Mouse (Mus musculus): ENCODE results near the gene Syt1.

Gene Syt1

DNA sequence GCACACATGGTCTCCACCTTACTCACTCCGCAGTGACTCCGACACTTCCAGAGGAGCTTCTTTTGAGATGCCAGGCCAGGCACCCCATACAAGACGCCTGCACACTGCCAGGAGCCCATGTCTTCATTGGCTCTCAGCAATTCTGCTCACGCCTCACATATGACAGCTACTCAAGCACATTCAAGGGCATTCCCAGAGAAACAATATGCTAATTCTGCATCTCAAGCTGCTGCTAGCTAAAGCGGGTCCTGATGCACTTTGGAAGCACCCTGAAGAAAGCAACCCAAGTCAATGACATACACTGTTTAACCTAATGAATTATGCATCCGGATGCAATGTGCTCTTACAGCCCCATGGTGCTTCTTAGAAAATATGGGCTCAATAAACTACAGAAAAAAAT is 247.1 kb downstream of the Syt1 start:
- in situ Hi-C loops (cut with MboI, MseI): no loop called here

DNA sequence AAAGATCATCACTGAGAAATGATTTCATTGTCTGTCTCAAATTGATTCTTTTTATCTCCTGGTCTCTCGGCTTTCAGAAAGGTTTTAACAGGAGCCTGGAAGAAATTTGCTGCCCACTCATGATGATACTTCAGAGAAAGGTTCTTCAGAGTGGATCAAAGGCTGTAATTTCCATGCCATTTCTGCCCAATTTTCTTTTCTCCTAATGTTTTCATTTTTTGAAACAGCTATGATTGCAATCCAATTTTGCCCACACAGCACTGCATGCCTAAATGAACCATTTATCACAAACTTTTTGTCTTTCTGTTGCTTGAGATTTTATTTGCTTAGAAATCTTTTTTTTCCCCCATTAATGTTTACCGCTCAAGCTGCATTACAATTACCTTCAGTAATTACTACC is 257.5 kb downstream of the Syt1 start:
- in situ Hi-C loops (cut with MboI, MseI): no loop called here

DNA sequence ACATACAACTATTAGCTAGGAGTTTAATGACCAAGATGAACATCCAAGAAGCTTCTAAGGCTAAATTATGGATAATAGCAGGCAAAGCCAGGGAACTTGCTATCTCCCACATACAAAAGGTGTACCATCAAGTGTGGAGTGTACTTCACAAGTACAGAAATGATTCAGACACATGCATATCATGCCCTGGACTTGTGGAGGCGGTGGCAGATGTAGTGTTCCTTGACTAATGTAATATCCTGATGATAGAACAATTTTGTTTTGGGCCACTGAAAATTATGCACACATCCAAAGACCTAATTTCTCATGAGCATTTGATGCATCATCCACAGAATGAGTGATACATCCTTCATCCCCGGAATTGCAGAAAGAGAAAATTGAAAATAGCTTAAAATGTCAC is 267.0 kb downstream of the Syt1 start:
- in situ Hi-C loops (cut with MboI, MseI): no loop called here

- in situ Hi-C loops (cut with MboI, MseI): loop anchor here (5.0 kb wide), 1 partner anchor 67 kb away; no protein-coding TSS in a partner anchor
Measured at GRCm38 (mm10) chr10:108733982-108734381, 276.8 kb downstream of the Syt1 start.

DNA sequence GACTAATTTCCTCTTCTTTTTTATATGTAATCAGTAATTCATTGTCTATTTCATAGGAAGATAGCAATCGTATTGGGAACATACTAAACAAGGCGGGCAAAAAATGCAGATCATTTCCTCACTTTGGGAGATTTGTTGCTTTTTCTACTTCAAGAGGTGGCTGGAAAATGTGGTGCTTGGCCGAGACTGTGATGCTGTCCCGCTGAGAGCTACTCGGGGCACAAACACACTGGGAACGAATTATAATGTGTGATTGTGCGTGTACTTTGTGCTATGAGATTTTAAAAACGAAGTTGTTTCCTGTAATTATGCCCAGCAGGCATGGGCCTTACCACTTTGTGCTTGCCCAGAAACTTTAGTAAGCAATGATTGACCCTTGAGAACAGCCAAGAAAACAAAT is 281.8 kb downstream of the Syt1 start:
- in situ Hi-C loops (cut with MboI, MseI): loop anchor here (10.0 kb wide), 1 partner anchor 944 kb away; no protein-coding TSS in a partner anchor

GRCm38 (mm10) chr10:108726391-108726790 is 284.4 kb downstream of the Syt1 start:
- in situ Hi-C loops (cut with MboI, MseI): loop anchor here (10.0 kb wide), 1 partner anchor 942 kb away; no protein-coding TSS in a partner anchor

GRCm38 (mm10) chr10:108724878-108725277 is 285.9 kb downstream of the Syt1 start:
- in situ Hi-C loops (cut with MboI, MseI): loop anchor here (10.0 kb wide), 1 partner anchor 940 kb away; no protein-coding TSS in a partner anchor

- in situ Hi-C loops (cut with MboI, MseI): no loop called here
Measured at GRCm38 (mm10) chr10:108710514-108710913, 300.3 kb downstream of the Syt1 start.

GRCm38 (mm10) chr10:108705658-108706057 is 305.1 kb downstream of the Syt1 start:
- in situ Hi-C loops (cut with MboI, MseI): no loop called here

- in situ Hi-C loops (cut with MboI, MseI): no loop called here
Measured at GRCm38 (mm10) chr10:108701361-108702128, 309.2 kb downstream of the Syt1 start.

- in situ Hi-C loops (cut with MboI, MseI): no loop called here
Measured at GRCm38 (mm10) chr10:108699946-108700345, 310.8 kb downstream of the Syt1 start, which contains the start of gene Gm5136. Gene Gm5136, minus strand, starts transcription at chr10:108700160.

- in situ Hi-C loops (cut with MboI, MseI): no loop called here
Measured at GRCm38 (mm10) chr10:108697062-108697461, 313.7 kb downstream of the Syt1 start.

DNA sequence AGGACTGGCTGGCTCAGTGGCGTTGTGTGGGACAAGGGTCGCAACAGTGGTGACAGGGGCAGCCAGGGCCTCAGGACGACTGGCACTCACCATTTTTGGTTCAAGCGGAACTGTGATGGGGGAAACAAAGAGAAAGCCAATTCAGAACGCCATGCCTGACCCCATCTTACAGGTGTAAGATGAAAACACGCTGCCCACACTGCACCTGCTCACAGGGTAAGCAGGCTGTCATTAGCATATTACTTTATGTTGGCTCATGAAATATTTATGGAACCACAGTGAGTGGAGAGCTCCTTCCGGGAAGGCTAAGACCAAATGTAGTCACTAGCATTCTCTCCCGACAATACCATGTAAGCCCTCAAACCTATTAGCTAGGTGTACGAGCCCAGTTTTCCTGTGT is 319.8 kb downstream of the Syt1 start:
- in situ Hi-C loops (cut with MboI, MseI): no loop called here

- in situ Hi-C loops (cut with MboI, MseI): no loop called here
Measured at GRCm38 (mm10) chr10:108686696-108687095, 324.1 kb downstream of the Syt1 start.

DNA sequence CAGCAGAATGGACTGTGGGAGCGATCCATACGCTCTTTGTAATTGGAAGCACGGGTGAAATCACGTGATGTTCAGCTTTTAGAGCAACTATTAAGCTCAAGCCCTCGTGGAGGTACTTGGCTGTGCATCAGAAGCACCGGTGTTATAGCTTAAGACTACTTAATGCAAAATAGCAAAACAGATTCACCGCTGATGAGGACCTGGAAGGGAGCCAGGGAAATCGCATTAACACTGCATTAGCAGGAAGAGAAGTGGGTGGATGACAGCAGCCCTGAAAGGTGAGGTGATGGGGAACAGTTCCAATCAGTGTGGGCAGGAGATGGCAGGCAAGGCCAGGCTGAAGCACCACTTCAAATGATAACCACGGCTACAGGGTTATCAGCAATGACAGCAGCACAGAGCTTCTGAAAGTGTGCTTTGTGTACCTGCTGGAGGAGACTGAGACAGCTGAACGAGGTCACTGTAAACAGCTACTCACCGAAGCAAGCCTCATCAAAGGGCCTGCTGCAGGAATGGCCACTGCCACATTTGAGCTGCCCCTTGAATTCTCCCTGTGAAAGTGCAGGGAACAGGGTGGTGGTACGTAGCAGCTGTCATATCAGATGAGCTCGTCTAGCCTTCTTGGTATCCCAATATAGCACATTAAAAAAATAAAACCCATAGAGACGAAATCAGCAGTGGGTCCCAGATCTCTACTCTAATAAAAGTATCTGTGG is 330.9 kb downstream of the Syt1 start:
- in situ Hi-C loops (cut with MboI, MseI): loop anchor here (10.0 kb wide), 1 partner anchor 1785 kb away; no protein-coding TSS in a partner anchor

- in situ Hi-C loops (cut with MboI, MseI): loop anchor here (10.0 kb wide), 1 partner anchor 1788 kb away; no protein-coding TSS in a partner anchor
Measured at GRCm38 (mm10) chr10:108677053-108677452, 333.7 kb downstream of the Syt1 start.

- in situ Hi-C loops (cut with MboI, MseI): loop anchor here (5.0 kb wide), 1 partner anchor 63 kb away; no protein-coding TSS in a partner anchor
Measured at GRCm38 (mm10) chr10:108668944-108669343, 341.8 kb downstream of the Syt1 start.

- in situ Hi-C loops (cut with MboI, MseI): no loop called here
Measured at GRCm38 (mm10) chr10:108660295-108660694, 350.5 kb downstream of the Syt1 start.

- in situ Hi-C loops (cut with MboI, MseI): no loop called here
Measured at GRCm38 (mm10) chr10:108658300-108658699, 352.5 kb downstream of the Syt1 start.

- in situ Hi-C loops (cut with MboI, MseI): no loop called here
Measured at GRCm38 (mm10) chr10:108657669-108658068, 353.1 kb downstream of the Syt1 start.

DNA sequence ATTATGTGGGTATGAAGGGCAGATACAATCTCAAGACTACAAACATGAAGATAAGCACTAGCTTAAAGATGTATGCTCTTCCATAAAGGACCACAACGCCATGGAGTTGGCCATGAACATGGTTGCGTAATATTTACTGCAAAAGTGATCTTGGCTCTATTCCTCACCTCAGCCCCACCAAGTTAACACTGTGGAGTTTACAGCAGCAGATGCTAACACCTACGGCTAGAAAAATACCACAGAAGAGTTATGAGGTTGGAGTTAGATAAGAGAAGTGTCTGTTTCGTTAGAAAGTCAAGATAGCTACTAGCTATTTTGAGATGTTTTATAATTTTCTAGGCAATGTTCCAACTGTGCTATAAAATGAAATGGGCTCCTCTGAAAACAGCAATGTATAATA is 353.9 kb downstream of the Syt1 start:
- in situ Hi-C loops (cut with MboI, MseI): no loop called here

DNA sequence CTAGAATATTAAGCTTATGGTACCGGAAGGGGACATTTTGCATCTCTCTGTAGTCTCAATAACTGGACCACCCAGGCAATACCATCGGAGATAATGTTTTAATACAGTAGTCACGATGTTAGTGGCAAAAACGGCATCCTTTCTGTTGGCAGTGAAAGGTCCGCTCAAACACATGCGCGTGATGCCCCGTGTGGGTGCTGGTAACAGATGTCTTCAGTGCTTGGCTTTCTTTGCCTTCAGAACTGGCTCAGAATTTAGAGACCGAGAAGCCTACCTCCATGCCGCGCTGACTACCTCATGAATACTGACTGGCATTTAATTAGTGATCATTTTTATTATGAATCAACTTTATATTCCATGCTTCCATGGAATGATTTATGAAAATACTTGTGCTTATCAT is 355.7 kb downstream of the Syt1 start:
- in situ Hi-C loops (cut with MboI, MseI): no loop called here
